Mouse (Mus musculus) heart, adult 11 months (tissue): ENCODE results near the gene Arid1a.

Experiments
- DNase-seq: peaks from one replicate; pipeline ENCODE4 v3.0.0; 2022

The Arid1a gene

DNA sequence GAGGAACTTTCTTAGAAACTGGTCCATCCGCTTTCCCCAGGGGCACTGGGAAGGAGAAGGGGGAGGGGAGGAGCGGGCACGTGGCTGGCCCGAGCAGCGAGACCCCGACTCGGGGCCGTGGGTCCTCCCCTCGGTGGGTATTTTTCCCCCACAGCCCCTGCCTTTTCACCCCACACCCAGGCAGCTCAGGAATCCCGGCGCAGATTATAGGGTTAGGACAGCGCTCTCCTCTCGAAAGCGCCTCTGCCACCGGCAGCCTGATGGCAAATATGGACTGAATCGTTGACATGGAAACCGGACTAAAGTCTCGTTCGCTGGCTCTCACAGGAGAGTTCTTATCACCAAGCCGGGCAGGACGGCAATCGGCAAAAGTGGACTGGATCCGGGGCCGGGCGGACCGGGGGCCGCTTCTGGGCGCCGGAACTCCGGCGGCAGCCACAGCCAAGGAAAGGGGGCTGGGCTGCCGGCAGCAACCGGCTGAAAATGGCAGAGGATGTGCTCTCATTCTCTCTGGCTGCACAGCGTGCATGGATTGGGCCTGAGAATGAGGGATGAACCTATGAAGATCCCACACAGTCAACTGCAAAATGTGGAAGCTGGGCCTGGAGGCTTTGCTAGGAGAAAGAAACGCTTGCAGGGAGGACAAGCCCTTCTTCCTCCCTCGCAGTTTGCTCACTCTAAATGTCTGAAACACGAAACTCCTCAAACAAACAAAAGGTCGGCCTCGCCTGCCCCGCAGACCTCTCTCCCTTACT is at the start of gene Arid1a:
Gene Arid1a, minus strand, starts transcription at position 256 of the 755 bp plus-strand sequence.
- DNase-seq = peak; percentile 99

DNA sequence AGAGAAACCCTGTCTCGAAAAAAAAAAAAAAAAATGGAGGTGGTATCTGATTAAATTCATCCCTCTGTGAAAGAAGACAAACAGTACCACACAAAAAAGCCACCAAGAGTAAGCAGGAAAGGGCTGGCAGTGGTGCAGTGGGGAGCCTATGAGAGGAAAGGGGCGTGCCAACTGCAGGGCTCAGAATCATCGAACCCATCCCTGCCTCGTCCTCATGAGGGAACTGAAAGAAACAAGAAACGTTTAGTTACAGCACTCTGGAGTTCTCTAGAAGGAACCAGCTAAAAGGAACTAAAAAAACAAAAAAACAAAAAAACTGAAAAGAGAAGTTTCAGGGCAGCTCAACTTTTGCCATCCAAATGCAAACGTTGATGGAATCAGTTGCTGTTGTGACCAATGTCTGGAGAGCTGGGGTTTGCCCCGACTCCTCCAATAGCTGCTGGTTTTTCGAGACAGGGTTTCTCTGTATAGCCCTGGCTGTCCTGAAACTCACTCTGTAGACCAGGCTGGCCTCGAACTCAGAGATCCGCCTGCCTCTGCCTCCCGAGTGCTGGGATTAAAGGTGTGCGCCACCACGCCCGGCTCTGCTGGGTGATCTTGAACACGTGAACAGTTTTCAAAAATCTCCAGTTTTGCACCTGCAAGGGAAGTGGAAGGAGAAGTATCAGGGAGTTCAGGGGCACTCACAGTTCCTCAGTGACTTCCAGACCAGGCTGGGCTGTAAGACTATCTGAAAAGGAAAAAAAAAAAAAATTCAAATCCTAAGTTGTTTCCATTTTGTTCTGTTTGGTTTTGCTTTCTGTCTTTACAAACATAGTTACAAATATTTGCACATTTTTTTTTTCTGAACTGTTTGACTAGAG is 48.1 kb upstream of the Arid1a start:
- DNase-seq = peak; percentile 98

DNA sequence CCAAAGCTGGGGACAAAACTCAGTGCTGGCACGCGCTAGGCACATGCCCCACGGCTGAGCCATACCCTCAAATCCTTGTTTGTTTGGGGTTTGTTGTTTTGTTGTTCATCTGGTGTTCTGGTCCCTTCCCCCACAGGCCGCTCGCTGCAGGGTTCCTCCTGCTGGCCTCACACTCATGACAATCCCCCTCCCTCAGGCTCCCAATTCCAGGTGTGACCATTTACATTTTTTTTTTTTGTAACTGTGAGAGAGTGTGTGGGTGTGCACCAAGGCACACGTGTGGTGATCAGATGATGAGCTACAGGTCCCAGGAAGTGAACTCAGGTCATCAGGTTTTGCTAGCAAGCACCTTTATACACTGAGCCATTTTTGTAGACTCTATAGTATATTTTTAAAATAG is 44.0 kb upstream of the Arid1a start:
- DNase-seq = no peak

DNA sequence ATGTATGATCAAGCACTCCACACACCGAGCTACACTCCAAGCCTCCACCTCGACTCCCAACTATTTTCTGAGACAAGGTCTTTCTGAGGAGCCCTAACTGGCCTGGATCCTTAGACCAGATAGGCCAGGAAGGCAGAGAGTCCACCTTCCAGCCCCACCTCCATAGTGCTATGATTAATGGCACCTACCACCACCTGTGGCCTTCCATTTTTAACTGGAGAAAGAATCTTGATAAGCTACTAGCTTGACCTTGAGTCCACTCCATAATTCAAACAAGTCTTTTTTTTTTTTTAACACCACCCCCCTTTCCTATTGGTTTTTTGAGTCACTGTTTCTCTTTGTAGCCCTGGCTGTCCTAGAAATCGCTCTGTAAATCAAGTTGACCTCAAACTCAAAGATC is 36.7 kb upstream of the Arid1a start:
- DNase-seq = no peak

DNA sequence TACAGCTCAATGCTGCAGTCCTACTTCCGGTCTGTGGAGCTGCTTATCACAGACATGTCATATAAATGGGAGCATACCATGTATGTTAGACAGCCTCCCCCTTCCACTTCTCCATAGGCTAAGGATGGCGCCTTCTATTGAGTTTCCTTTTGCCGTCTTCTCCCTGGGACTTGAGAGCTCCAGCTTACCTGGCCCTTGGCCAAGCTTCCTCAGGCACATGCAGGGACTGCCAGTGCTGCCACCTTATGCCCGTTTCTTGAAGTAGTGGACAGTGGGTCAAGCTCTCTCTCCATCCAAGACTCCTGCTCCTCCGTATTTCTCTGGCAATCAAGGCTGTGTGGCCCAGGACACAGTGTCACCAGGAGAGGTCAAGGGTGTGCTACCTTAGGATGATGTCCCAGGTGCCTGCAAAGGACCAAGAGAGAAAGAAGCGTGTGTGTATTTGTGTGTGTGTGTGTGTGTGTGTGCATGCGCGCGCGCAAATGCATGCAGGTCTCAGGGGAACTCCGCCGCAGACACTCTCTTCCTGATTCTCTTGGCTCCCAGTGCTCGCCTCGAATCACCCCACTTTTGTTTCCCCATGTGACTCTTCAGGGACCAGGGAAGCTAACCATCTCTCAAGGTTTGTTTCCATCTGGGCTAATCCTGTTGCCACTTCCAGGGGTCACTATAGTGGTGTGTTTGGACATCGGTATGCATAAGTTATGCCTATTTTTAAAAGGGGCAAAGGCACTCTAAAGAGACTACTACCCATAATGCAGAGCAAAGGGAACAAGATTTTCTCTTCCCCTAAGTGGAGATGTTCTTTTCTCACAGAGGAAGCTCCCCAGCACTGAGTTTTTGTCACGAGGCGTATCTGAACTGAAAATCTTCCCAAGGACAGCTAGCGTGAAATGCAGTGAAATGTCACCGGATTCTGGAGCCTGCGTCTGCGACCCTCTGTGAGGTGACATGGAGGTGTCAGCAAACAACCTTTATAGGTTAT is 18.3 kb upstream of the Arid1a start:
- DNase-seq = peak; percentile 98

DNA sequence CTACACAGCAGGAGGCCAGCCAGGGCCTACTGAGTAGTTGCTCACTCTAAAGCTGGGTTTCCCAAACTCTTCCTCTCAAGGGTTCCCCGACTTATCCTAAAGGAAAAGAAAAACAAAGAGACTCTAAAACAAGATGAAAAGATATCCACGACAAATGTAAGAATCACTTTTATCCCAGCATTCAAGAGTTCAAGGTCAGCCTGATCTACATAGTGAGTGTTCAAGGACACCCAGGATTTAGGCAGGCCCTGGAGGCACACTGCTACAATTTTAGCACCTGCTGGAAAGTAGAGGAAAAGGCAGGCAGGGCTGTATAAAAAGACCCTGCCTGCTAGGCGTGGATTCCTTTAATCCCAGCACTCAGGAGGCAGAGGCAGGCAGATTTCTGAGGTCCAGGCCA is 12.6 kb upstream of the Arid1a start:
- DNase-seq = no peak

DNA sequence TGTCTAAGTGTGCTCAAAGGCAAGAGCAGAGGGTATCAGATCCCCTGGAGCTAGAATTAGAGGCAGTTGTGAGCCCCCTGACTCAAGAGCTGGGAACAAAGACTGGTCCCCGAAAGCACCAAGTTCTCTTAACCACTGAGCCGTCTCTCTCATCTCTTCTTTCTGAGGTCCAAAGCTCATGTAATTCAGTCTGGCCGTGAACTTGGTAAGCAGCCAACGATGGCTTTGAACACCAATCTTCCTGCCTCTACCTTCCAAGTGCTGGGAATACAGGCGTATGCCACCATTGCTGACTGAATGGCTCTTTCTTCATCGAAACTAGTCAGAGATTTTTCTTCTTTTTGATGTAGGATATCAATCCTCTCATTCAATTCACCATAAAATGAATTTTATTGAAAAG is 6.5 kb upstream of the Arid1a start:
- DNase-seq = no peak

DNA sequence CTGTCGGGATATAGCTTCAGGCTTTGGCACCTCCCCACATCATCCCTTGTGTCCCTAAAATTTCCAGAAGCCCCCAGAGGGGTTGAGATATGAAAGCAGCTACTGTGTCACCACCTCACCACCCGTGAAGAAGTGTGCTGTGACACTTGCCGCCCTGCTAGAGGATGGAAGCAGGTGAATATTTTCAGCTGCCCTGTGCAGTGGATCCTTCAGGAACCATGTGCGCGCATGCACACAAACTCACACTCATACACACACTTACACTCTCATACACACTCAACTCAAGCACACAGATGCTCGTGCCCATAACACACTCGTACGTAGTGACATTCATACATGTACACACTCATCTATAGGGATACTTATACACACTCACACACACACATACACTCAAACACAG is 3.1 kb upstream of the Arid1a start:
- peak; percentile 84 for DNase-seq

DNA sequence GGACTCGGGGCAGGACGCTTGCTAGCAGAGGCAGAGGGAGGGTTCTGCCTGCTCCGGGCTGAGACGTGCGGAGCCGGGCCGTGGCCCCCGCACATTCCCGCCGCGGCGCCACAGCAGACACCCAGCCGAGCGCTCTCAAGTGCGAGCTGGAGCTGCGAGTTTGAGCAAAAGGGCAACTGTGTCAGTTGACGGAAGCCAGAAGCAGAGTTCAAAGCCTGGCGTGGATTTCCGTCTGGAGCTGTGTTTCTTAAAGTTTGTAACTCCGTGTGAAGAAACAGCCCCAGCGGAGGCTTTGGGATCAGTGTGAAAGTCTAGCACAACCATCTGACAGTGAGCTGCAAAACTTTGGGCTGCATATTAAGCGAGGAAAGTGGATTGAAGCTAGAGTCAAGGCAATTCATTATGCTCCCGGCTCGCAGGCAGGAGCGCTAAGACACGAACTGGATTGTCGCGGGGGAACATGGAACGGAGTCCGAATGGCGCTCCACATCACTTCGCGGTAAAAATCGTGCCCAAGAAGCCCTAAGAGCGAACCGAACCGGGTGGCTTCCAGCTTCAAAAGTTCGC is 783 bp upstream of the Arid1a start:
- peak; percentile 99 for DNase-seq

DNA sequence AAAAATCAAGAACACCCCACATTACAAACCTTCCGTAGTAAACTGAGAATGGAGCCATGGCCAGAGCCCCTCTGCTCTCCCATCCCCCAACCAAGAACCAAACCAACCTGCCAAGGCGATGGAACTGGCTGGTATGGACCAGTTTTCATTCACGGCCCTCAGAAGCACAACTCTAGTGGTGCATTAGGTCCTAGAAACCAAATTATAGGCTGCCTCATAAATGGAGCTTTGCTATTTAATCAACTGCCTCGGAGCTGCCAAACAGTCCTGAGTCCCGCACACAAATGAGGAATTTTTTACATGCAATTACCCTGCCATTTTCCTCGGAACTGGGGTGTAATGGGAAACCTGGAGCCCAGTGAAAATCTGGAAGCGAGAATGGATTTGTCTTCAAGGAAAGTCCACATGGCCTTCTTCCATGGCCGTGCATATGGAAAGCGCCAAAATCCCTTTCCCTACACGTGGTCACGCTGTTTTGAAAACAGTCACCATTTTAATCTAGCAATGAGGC is 653 bp downstream of the Arid1a start:
- DNase-seq = no peak

DNA sequence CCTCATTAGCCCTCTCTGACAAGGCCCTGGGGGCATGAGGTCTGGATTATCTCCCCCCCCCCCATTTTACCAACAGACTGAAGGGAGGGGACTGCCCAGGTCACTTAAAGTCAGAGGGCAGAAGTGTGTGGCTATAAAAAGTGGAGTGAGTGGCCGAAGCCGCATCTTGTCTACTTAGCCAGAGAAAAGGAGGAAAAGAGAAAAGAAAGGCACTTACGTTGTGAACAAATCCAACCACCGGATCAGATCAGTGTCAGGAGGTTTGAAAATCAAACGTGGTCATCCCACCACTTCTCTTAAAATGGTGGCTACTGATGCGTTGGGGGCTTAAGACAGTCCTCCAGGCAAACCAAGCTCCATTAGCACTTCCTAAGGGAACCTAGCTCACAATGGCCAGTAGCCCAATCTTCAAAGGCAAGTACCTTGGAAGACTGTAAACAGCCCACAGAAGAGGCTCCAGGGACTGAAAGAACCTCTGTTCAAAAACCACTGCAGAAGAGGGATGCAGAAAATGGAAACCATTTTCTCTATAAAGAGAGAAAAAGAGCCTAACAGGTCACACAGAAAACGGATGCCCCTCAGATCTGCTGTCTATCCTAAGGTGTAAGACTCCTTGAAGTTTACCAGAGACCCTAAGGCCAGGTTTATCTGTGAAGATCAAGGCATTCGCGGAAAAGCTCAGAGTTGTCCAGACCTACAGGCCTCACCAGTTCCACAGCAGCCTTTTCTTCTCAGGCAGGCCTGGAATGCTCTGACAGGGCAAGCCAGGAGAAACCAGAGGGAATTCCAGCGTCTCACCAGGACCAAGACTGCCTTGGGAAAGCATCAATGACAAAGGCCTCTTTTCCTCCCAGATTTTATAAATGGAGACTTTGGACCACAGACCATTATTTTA is 1.5 kb downstream of the Arid1a start:
- no peak for DNase-seq

DNA sequence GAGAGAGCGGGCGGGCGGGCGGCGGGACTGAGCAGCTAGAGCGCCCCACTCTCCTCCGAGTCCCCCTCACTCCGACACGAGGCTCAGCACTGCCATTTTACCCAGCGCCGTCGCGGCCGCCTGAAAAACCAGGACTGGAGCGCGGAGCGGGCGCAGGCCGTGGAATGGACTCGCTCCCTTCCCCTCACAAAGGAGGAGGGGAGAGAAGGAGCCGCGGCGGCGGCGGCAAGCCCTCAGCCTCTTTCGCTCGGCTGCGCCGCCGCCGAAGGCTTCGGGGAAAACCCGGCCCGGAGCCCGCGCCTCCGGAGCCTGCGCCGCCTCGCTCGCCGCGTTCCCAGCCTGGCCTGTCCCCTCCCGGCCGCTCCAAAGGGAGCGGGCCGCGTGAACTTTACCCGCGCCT is 2.3 kb downstream of the Arid1a start:
- peak; percentile 100 for DNase-seq

DNA sequence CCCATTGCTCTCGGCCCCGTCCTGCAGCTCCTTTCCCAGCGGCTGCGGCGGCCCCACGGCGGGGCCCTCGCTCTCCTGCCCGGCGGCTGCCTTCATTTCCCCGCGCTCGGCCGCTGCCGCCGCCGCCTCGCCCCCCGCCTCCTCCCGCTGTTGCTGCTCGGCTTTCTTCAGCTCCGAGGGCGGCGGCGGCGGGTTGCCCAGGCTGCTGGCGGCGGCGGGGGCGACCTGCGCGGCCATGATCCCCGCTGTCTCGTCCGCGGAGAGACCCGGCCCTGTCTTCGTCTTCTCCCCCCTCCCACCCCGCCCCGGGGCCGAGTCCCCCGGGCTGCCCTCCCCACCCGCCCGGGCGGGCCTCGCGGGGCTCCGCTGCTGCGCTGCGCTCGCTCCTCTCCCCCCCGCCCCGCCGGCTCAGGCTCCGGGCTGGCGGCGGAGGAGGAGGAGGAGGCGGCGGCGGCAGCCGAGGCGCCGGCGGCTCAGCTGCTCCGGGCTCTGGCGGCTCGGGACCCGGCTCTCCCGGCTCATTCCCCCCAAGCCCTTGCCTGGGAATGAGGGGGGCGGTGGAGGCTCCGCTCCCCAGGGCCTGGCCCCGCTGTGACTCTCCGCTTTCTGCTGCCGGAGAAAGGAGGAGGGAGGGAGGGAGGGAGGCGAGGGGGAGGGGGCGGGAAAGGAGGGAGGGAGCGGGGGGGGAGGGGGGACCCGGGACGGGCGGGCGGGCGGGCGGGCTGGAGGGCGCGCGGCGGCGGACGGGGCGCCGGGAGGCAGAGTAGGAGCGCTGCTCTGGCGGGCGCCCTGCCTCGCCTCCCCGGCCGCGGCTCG is 3.0 kb downstream of the Arid1a start:
- peak; percentile 99 for DNase-seq

DNA sequence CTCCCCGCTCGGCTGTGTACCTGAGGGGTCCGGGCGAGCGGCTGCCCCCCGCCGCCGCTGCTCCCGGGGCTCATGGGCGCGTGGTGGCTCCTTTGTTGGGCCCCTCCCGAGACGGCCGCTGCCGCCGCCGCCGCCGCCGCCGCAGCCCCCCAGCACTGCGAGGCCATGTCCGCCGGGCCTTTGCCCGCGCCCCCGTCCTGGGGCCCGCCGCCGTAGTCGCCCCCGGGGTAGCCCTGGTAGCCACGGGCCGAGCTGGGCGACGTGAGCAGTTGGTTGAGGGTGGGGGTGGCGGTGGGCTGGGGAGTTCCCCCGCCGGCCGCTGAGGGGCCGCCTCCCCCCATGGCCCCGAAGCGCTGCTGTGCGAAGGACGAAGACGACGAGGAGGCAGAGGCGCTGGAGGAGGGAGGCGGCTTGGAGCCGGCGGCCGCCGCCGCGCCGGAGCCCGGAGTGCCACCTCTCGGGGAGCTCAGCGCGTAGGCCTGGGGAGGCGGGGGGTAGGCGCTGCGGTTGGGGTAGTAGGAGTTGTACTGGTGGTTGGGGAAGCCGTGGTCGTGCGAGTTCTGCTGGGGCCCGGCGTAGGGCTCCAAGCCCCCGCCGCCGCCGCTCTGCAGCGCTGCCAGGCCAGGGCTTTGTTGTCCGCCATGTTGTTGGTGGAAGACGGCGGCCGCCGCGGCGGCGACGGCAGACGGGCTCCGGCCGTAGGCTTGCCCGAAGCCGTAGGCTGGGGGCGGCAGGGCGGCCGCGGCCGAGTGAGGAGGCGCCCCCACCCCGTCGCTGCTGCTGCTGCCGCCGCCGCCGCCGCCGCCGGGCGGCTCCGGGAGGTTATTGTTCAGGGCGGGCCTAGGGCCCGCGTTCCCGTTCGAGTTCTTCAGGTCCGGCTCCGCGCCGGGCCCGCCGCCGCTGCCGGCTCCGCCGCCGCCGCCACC is 3.9 kb downstream of the Arid1a start:
- peak; percentile 96 for DNase-seq

DNA sequence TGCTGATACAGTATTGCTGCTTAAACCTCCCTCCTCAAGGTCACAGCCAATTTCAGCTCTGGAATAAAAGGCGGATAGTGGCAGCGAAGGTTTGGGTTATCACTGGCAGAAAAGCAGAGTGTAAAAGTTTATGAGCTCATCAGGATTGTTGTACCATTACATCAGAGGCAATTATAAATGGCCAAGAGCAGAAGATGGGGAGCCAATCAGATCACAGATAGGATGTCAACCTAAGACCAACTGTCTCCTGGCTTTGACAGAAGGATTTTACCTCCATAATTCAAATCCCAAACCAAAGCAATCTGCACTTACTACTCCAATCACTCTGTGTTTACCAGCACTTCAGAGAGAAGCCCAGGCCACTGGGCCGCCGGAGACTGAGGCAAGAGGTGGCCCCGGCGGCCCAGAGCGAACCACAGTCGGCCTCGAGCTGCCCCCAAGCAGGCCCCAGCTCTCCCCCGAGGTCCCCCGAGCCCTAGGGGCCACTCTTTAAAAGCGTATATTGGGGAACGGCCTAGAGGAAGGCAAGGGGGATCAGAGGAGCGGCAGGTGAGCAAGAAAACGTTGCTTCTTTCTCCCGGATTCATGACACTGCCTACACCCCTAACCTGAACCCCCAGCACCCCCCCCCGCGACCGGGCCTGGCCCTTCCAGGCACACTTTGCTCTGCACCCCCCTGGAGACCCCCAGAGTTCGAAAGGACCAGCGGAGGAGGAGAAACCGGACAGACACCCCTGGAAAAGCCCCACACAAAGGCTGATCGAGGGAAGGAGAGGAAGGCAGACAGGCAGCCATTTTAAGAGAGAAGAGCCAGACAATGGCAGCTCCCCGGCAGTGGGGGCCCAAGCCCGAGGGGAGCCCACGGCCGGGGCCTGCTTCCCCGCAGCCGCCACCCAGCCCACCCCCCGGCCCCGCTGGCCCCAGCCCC is 4.8 kb downstream of the Arid1a start:
- peak; percentile 97 for DNase-seq

DNA sequence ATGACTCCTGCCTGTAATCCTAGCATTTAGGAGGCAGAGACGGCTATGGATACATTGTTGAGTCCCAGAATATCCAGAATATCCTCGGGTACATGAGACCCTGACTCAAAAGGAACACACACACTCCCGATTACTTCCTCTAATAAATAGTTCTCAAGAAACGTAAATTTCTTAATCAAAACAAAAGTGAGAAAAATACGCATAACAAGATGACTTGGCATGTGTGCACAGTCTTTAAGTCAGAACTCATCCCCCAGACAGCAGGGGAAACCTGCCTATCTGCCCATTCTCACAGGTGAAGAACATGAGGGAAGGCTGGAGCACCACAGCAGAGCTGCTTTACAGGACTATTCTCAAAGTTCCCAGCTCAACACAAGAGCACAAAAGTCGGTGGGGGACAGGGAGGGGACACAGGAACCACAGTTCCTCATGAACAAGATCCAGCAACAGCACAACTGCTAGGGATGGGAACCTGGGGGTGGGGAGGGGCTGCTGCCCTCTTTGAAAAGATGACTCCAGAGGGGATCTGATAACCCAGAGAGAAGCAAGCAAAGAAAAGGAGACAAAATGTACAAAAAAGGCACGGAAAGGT is 6.3 kb downstream of the Arid1a start:
- peak; percentile 91 for DNase-seq

DNA sequence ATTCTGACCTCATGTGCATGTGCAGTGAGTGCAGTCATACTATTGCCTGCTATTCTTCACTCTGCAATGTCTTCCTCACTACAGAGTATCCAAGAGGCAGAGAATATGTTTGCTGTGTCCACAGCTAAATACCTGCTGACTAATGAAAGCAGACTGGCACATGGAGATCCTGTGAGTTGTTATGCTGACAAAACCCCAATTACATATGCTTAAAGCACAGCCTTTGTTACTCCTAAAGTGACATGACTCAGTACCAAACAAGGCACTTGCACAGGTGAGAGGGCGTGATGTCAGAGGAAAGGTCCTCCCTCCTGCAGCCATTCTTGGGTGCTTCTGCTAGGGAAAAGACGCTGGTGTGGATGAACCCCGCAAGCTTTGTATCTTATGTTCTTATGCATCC is 21.3 kb downstream of the Arid1a start:
- no peak for DNase-seq

DNA sequence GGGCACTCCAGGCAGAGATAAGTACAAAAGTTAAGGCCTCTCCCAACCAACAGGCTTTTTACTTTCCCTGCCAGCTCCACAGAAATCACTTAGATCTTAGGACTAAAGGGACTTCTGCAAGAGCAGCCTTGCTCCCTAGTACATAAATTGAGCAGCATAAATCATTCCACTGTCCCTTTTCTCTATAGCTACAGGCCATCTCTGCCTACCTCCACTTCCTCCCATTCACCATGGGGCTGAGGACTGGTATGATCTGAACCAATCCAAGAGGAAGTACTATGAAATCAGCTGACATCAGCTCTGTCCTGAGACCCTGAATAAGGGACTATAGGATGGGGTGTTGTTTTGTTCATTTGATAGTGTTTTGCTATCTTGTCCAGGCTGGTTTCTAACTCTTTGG is 26.4 kb downstream of the Arid1a start:
- DNase-seq = no peak
